Mouse (Mus musculus) heart, embryonic 14.5 days (tissue): Measurements from ENCODE around the gene Spata32. TPM values are rescaled to one million over a fixed set of nuclear protein-coding genes. Genes with fewer than 3 reads are reported as not detected.

Source experiments
- ATAC-seq: fragments of 200-750 bp; cut with Nextera tagmentation; 2 replicates; pipeline ENCODE4 v1.8.0; 2017; ENCODE audit warnings: low read depth, moderate TSS enrichment; ENCODE audit not compliant: insufficient number of reproducible peaks, insufficient read depth, low FRiP score
- H3K27ac ChIP-seq, 2 experiments: fragments of 200-500 bp in 1 of 2; fragments of 300-500 bp in 1 of 2; sonication (generic) in 1 of 2; replicated peaks in 1 of 2; 2 replicates each; pipeline ENCODE4 v1.5.1; 2012 to 2014; ENCODE audit warnings: low read depth in 2 of 2, low read length in 2 of 2, control low read depth in 1 of 2, mild to moderate bottlenecking in 1 of 2, mixed read lengths in 1 of 2; ENCODE audit not compliant: control insufficient read depth in 1 of 2, insufficient read depth in 1 of 2
- H3K27me3 ChIP-seq: fragments of 300-500 bp; sonication (generic); 2 replicates; pipeline ENCODE4 v1.6.1; 2014; ENCODE audit warnings: mild to moderate bottlenecking, low read length, control low read depth; ENCODE audit not compliant: control insufficient read depth, insufficient read depth
- H3K36me3 ChIP-seq: fragments of 300-500 bp; sonication (generic); 2 replicates; pipeline ENCODE4 v1.6.1; 2014; ENCODE audit warnings: mild to moderate bottlenecking, control low read depth, low read length, mixed read lengths; ENCODE audit not compliant: control insufficient read depth, insufficient read depth
- H3K4me1 ChIP-seq, 2 experiments: fragments of 200-500 bp in 1 of 2; fragments of 300-500 bp in 1 of 2; sonication (generic) in 1 of 2; 2 replicates each; pipeline ENCODE4 v1.6.1; 2012 to 2014; ENCODE audit warnings: low read length in 2 of 2, control low read depth in 1 of 2, mixed read lengths in 1 of 2; ENCODE audit not compliant: control insufficient read depth in 2 of 2, insufficient read depth in 2 of 2
- H3K4me2 ChIP-seq: fragments of 300-500 bp; sonication (generic); 2 replicates; pipeline ENCODE4 v1.6.1; 2014; ENCODE audit warnings: mild to moderate bottlenecking, low read length
- H3K4me3 ChIP-seq, 2 experiments: fragments of 200-500 bp in 1 of 2; fragments of 300-500 bp in 1 of 2; sonication (generic) in 1 of 2; 2 replicates each; pipeline ENCODE4 v1.5.1; 2012 to 2014; ENCODE audit warnings: low read length in 2 of 2, mild to moderate bottlenecking in 2 of 2, control low read depth in 1 of 2, low read depth in 1 of 2, moderate library complexity in 1 of 2; ENCODE audit not compliant: control insufficient read depth in 1 of 2, insufficient read depth in 1 of 2
- H3K9ac ChIP-seq: fragments of 300-500 bp; sonication (generic); 2 replicates; pipeline ENCODE4 v1.6.1; 2014; ENCODE audit warnings: mild to moderate bottlenecking, low read length
- H3K9me3 ChIP-seq: fragments of 300-500 bp; sonication (generic); 2 replicates; pipeline ENCODE4 v1.6.1; 2016; ENCODE audit warnings: low read length, control low read depth; ENCODE audit not compliant: control insufficient read depth
- WGBS: fragments of 180-500 bp; shearing (Covaris S2); extraction: QIAGEN DNeasy Blood & Tissue Kit; methylation state at CpG from one replicate; pipeline ENCODE4 v1.1.7; 2014; 5-methylcytosine and 5-hydroxymethylcytosine counted together
- polyA plus RNA-seq: library from polyadenylated mRNA; unstranded; fragments of >200 nt; fragmentation: Nextera tagmentation; extraction: Ambion mirVana; gene quantifications from 2 replicates; pipeline ENCODE4 v1.2.1, GENCODE M21; 2014

The Spata32 gene
- not detected in 2 replicates for polyA plus RNA-seq

DNA sequence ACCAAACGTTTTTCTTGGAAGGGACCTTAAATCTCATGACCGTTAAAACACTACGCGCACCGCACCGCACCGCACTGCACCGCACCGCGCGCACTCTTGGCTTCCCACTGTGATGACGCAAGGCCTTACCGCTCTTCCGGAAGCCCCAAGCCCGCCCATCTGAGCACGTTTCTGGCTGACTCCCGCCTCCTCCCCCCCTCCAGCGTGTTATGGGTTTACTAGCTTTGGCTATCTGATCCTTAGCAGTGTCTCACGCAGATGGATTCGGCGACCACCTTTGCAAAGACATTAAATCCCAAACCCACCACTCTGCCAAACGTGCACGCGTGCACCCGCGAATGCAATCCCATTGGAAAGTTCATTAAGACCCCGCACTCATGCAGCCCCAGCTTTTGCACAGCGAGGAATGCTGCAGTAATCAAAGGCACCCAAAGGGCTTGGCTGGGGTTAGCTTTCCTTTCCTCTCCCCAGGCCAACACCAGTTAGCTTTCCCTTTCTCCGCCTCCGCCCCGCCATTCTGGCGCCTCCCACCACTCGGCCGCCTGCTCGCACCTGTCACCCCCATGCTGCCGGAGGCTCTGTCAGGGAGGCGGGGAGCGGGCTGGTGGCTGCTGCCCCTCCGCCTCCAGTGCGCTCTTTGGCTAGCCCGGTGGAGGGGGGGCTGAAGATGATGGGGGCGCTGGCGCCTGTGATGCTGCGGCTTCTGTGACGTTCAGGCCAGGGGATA is at the start of gene Spata32:
Gene Spata32 (minus strand): TSS at position 643 of the 727 bp plus-strand sequence.
- H3K27me3 ChIP-seq: no peaks in the 10 kb centered on the region
- H3K4me2 ChIP-seq: peak within 1 kb of the TSS; percentile 79
- WGBS: under 1% methylated on average over 45 of the region's 45 CpGs
- no peaks in the 10 kb centered on the region for H3K9me3 ChIP-seq
- no peak within 1 kb of the TSS for H3K27ac ChIP-seq
- peaks cover 0 to 8% of the 10 kb centered on the region in 2 experiments; a peak in 1 of 4 replicates for H3K4me1 ChIP-seq
- ATAC-seq: 0 out of 2 replicates have a peak, but pooled peaks have one; percentile 37
- peaks cover 26% of the 10 kb centered on the region for H3K36me3 ChIP-seq
- H3K4me3 ChIP-seq: peak within 1 kb of the TSS; percentile 48 to 65
- H3K9ac ChIP-seq: peak within 1 kb of the TSS; percentile 55

GRCm38 (mm10) chr11:103267346-103268219 is 49.4 kb upstream of the Spata32 start, which contains the start of gene Map3k14:
TSS of gene Map3k14 (minus strand) at chr11:103267472.
- Histone ChIP-seq H3K4me3 (peak within 1 kb of the TSS; percentile 71 to 74), H3K27me3 (no peaks in the 10 kb centered on the region), H3K4me2 (peak within 1 kb of the TSS; percentile 85), H3K9ac (peak within 1 kb of the TSS; percentile 85), H3K4me1 (peaks cover 12 to 36% of the 10 kb centered on the region in 2 experiments), H3K36me3 (no peaks in the 10 kb centered on the region), H3K9me3 (no peaks in the 10 kb centered on the region), H3K27ac (peak within 1 kb of the TSS; percentile 75 to 85)
- 2% methylated on average over 54 of the region's 55 CpGs for WGBS
- ATAC-seq: peak; percentile 98

DNA sequence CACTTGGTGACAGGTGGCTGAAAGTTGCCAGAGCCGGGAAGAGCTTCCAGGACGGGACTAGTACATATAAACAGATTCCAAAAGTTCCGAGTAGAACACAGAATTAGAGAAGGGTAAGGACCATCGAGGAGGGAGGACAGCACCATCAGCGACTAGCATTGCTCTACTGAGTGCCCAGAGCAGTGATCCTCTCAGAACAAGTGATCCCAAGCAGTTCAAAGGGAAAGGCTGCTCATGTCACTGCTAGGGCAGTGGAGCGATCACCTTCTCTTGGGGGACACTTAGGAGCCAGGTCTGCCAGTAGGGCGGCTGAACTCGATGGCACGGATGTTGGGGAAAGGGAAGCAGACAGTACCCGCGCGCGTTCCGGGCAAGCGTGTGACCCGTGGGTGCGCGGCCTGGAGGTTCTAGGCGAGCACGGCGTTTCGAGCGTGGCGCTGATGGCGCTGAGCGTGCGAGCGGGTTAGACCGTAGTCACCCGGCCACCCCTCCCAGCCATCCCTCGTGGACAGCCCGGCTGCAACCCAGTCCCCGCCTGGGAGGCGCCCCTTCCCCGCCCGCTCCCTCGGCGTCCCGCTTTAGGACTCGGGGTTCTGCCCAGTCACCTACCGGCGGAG is 48.6 kb upstream of the Spata32 start:
- Histone ChIP-seq H3K27me3 (no peaks in the 10 kb centered on the region), H3K4me3 (peak overlapping the region; percentile 71 to 74), H3K4me1 (peaks cover 18 to 44% of the 10 kb centered on the region in 2 experiments), H3K9ac (peak overlapping the region; percentile 85), H3K27ac (peak overlapping the region; percentile 19 to 85; a peak in 3 of 4 replicates), H3K4me2 (peak overlapping the region; percentile 85), H3K9me3 (no peaks in the 10 kb centered on the region), H3K36me3 (no peaks in the 10 kb centered on the region)
- WGBS: 1% methylated on average over 41 of the region's 42 CpGs
- no peak for ATAC-seq

DNA sequence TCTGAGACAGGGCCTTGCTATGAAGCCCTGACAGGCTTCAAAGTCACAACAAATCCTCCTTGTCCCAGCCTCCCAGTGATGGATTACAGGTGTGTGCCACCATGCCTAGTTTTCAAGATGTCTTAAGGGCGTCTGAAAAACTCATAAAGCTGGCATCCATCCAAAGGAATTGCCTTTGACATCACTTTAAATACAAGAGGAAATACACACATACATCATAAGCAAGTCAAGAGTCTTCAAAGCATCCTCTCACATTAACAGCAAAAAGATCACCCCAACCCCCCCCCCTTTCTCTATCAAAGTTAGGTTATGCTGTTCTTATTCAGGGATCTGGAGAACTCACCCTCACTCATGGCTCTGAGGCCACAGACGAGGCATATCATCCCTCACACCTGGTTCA is 47.6 kb upstream of the Spata32 start:
- H3K9me3 ChIP-seq: no peaks in the 10 kb centered on the region
- WGBS: 69% methylated on average over 2 of the region's 2 CpGs

DNA sequence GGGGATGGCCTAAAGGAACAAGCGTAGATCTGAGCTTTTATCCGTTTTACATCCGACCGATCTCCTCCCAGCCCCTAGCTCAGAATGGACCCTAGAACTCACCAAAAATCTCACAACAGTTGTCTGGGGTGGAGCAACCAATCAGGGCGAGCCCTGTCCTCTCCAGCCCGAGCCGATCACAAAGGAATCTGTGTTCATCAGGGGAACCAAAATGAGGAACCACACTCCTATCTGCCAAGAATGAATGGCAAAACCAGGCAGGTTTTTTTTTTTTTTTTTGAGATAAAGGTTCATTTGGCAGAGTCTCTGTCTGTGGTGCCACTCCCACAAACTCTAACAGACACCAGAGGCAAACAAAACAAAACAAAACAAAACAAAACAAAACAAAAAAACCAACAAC is 47.0 kb upstream of the Spata32 start:
- no peak overlapping the region for H3K4me2 ChIP-seq

More for the DNA sequence above, 47.6 kb upstream of the Spata32 start:
- peak overlapping the region; percentile 85 for H3K4me2 ChIP-seq
- peaks cover 21 to 47% of the 10 kb centered on the region in 2 experiments for H3K4me1 ChIP-seq
- H3K4me3 ChIP-seq: no peak overlapping the region
- no peak overlapping the region for H3K27ac ChIP-seq
- no peaks in the 10 kb centered on the region for H3K27me3 ChIP-seq
- no peaks in the 10 kb centered on the region for H3K36me3 ChIP-seq
- no peak overlapping the region for H3K9ac ChIP-seq
- no peak for ATAC-seq

DNA sequence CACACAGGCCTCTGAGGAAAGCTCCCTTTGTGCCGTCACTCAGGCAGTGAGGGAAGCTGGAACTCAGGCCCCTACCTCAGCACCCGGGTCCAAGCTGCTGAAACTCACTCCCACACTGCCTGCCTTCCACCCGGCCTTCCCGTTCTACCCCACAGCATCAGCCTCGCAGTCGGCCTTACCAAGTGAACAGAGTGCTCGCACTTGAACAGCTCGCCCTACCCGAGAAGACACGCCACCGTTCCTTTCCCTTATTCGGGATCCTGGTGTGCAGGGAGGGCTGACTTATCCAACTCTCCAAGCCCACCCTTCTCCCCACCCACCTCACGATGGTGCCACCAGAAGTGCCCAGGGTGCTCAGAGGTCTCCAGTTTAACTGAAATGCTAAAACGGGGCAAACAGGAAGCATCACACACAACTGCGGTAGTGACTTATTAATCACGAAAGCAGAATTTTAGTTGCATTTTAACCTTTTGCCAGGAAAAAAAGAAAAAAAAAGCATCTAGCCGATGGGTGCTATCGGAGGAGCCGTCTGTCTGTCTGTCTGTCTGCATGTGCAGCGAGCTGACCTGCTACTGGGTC is 46.3 kb upstream of the Spata32 start:
- Histone ChIP-seq H3K9me3 (no peaks in the 10 kb centered on the region), H3K4me2 (no peak overlapping the region), H3K27me3 (no peaks in the 10 kb centered on the region), H3K4me1 (peaks cover 21 to 43% of the 10 kb centered on the region in 2 experiments), H3K36me3 (no peaks in the 10 kb centered on the region), H3K4me3 (no peak overlapping the region), H3K27ac (no peak overlapping the region), H3K9ac (no peak overlapping the region)
- no peak for ATAC-seq
- 89% methylated on average over 20 of the region's 20 CpGs for WGBS

More for the DNA sequence above, 47.0 kb upstream of the Spata32 start:
- Histone ChIP-seq H3K4me3 (no peak overlapping the region), H3K9ac (no peak overlapping the region), H3K27me3 (no peaks in the 10 kb centered on the region), H3K4me1 (peaks cover 21 to 43% of the 10 kb centered on the region in 2 experiments), H3K27ac (no peak overlapping the region), H3K36me3 (no peaks in the 10 kb centered on the region), H3K9me3 (no peaks in the 10 kb centered on the region)
- WGBS: 77% methylated on average over 7 of the region's 7 CpGs
- no peak for ATAC-seq

- no peak overlapping the region for H3K4me3 ChIP-seq
- WGBS: 50% methylated on average over 10 of the region's 10 CpGs
Observed at GRCm38 (mm10) chr11:103263551-103263950, 45.3 kb upstream of the Spata32 start.

More at GRCm38 (mm10) chr11:103263551-103263950, 45.3 kb upstream of the Spata32 start:
- Histone ChIP-seq H3K27me3 (no peaks in the 10 kb centered on the region), H3K27ac (no peak overlapping the region), H3K9ac (no peak overlapping the region; the same call in 1 of the 2 replicates), H3K4me1 (peaks cover 21 to 41% of the 10 kb centered on the region in 2 experiments), H3K4me2 (no peak overlapping the region), H3K36me3 (no peaks in the 10 kb centered on the region), H3K9me3 (no peaks in the 10 kb centered on the region)
- no peak for ATAC-seq
